Mouse (Mus musculus): Measurements from ENCODE around the gene Ppm1n. TPM values are rescaled to one million over a fixed set of nuclear protein-coding genes. Genes with fewer than 3 reads are reported as not detected.
A peak's percentile ranks its signal among the peaks of the same experiment; 100 is the strongest.

The Ppm1n gene
- total and polyA plus RNA-seq, 3 experiments = not detected

- H3K9ac ChIP-seq (ENCODE audit: control insufficient read depth, low read depth, low read length, poor library complexity, severe bottlenecking) = peak within 1 kb of the TSS; percentile 89
- H3K27me3 ChIP-seq (ENCODE audit: control insufficient read depth in 1 of 2, insufficient read depth in 2 of 2, low read length in 2 of 2) = no peaks in the 10 kb centered on the region
- peak within 1 kb of the TSS; percentile 99 for H3K27ac ChIP-seq (ENCODE audit: control insufficient read depth, low read depth, low read length)
- H3K36me3 ChIP-seq (ENCODE audit: control insufficient read depth in 1 of 2, insufficient read depth in 2 of 2, low read length in 2 of 2) = peaks cover 0 to 15% of the 10 kb centered on the region in 2 experiments; a peak in 2 of 4 replicates
- H3K9me3 ChIP-seq (replicated peaks; ENCODE audit: insufficient read depth, low read length) = no peaks in the 10 kb centered on the region
- TF ChIP-seq UBTF (IDR thresholded peaks at IDR 0.05; ENCODE audit: borderline replicate concordance, insufficient read depth, low read depth, low read length) (peak; percentile 75; the same call in 1 of the 2 replicates), RAD21 (IDR thresholded peaks at IDR 0.05; ENCODE audit: low read depth, low read length) (no peak), MAZ (IDR thresholded peaks at IDR 0.05; ENCODE audit: low read depth, low read length) (peak; percentile 13; the same call in 1 of the 2 replicates), ZMIZ1 (IDR thresholded peaks at IDR 0.05; ENCODE audit: low read depth, low read length) (peak; percentile 62; the same call in 1 of the 2 replicates), POLR2A (IDR thresholded peaks at IDR 0.05; ENCODE audit: control insufficient read depth in 1 of 2, insufficient read depth in 1 of 2, low read depth in 1 of 2, low read length in 2 of 2, poor library complexity in 1 of 2) (peak; percentile 86 to 89), NELFE (IDR thresholded peaks at IDR 0.05; ENCODE audit: low read depth, low read length) (peak; percentile 73), ZKSCAN1 (IDR thresholded peaks at IDR 0.05; ENCODE audit: low read depth, low read length) (no peak), ELF1 (IDR thresholded peaks at IDR 0.05; ENCODE audit: low read depth, low read length) (peak; percentile 81), SMC3 (IDR thresholded peaks at IDR 0.05; ENCODE audit: low read depth, low read length) (no peak), TBP (IDR thresholded peaks at IDR 0.05; ENCODE audit: low read depth, low read length) (peak; percentile 94), CHD2 (IDR thresholded peaks at IDR 0.05; ENCODE audit: low read length) (no peak; the same call in 1 of the 2 replicates), NRF1 (IDR thresholded peaks at IDR 0.05; ENCODE audit: insufficient read depth, low read depth, low read length, poor library complexity, severe bottlenecking) (no peak), MAX (IDR thresholded peaks at IDR 0.05; ENCODE audit: low read length) (no peak; the same call in none of the 2 replicates), TCF12 (IDR thresholded peaks at IDR 0.05; ENCODE audit: low read depth, low read length) (peak; percentile 54; the same call in 1 of the 2 replicates), E2F4 (IDR thresholded peaks at IDR 0.05; ENCODE audit: borderline replicate concordance, low read depth, low read length) (no peak), JUND (IDR thresholded peaks at IDR 0.05; ENCODE audit: low read depth, low read length) (no peak), KAT2A (conservative IDR thresholded peaks at IDR 0.05; ENCODE audit: low read depth, low read length) (peak; percentile 59; the same call in 1 of the 2 replicates), ETS1 (IDR thresholded peaks at IDR 0.05; ENCODE audit: low read depth, low read length) (peak; percentile 52), SIN3A (IDR thresholded peaks at IDR 0.05; ENCODE audit: low read length) (peak; percentile 92), EP300 (IDR thresholded peaks at IDR 0.05; ENCODE audit: low read depth in 1 of 2, low read length in 2 of 2) (0 out of 4 replicates have a peak, but pooled peaks of 1 of the 2 experiments have one; percentile 29), POLR2AphosphoS5 (IDR thresholded peaks at IDR 0.05; ENCODE audit: borderline replicate concordance, low read depth, low read length) (no peak), POLR2AphosphoS2 (IDR thresholded peaks at IDR 0.05; ENCODE audit: low read length) (peak; percentile 85), MXI1 (IDR thresholded peaks at IDR 0.05; ENCODE audit: low read depth, low read length) (peak; percentile 74), GABPA (IDR thresholded peaks at IDR 0.05; ENCODE audit: low read depth, low read length) (no peak), MYB (IDR thresholded peaks at IDR 0.05; ENCODE audit: low read depth, low read length) (no peak), BHLHE40 (IDR thresholded peaks at IDR 0.05; ENCODE audit: borderline replicate concordance, low read depth, low read length) (no peak), MAFK (IDR thresholded peaks at IDR 0.05; ENCODE audit: borderline replicate concordance, low read depth, low read length) (no peak), HCFC1 (IDR thresholded peaks at IDR 0.05; ENCODE audit: low read depth, low read length) (peak; percentile 84), RCOR1 (IDR thresholded peaks at IDR 0.05; ENCODE audit: low read depth, low read length) (no peak), CTCF (IDR thresholded peaks at IDR 0.05 in 2 of 3, conservative IDR thresholded peaks at IDR 0.05 in 1 of 3; ENCODE audit: control insufficient read depth in 1 of 3, insufficient read depth in 1 of 3, low read depth in 2 of 3, low read length in 3 of 3, poor library complexity in 1 of 3, severe bottlenecking in 1 of 3) (no peak; a peak in 1 of 6 replicates), MYC (IDR thresholded peaks at IDR 0.05; ENCODE audit: low read depth, low read length) (peak; percentile 60), CHD1 (IDR thresholded peaks at IDR 0.05; ENCODE audit: low read depth, low read length) (no peak; the same call in 1 of the 2 replicates), MEF2A (IDR thresholded peaks at IDR 0.05; ENCODE audit: extremely low read depth, insufficient replicate concordance, low read depth, low read length, poor library complexity, severe bottlenecking) (no peak)
- peaks cover 1 to 21% of the 10 kb centered on the region in 2 experiments; a peak in 3 of 4 replicates for H3K4me1 ChIP-seq (ENCODE audit: control insufficient read depth in 1 of 2, insufficient read depth in 2 of 2, low read length in 2 of 2)
- H3K4me3 ChIP-seq (ENCODE audit: control insufficient read depth in 1 of 2, insufficient read depth in 1 of 2, low read depth in 2 of 2, low read length in 2 of 2) = peak within 1 kb of the TSS; percentile 94 to 96
- H3K79me2 ChIP-seq (ENCODE audit: control insufficient read depth, insufficient read depth, low read length, poor library complexity) = peaks cover 40% of the 10 kb centered on the region
- peak; percentile 94 for DNase-seq (ENCODE audit: low read depth, low spot score)
Observed at GRCm38 (mm10) chr7:19271238-19272172, 8.4 kb downstream of the Ppm1n start, which contains the start of gene Vasp. Gene Vasp (minus strand): TSS chr7:19271817.

Data from MEL (cell line).